19 mouse cellular contexts compared by ENCODE assay signal in the genomic region with DNA sequence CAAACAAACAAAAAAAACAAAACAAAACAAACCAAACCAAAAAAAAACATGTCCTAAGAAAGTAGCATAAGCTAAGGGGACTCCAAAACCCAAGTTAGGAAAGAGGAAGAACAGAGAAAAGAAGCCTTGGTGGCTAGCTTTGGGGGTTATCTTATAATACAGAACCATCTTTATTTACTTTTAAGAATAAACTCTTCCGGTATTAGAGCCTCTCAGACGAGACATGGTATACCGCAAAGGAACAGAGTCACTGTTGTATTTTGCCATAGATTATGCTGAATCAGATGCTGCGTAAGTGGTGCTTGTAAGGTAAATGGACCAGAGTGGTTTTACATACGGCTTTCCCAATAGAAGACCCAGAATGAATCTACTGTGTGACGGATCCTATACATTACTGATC.
"Had no signal": no experiment of that assay in that cellular context is flagged by ENCODE, and none has a peak within 500 bp of the region (broad histone marks: within the 10 kb centered on the region; RNA-seq: fewer than 3 reads in every experiment).

No protein-coding gene starts in this region.

- H3K4me1 ChIP-seq: liver, embryonic 13.5 days; midbrain, embryonic 10.5 days; neural tube, embryonic 12.5 days; neural tube, embryonic 15.5 days; stomach, embryonic 15.5 days had no signal

- H3K4me3 ChIP-seq: left cerebral cortex, adult 2 months; liver, embryonic 13.5 days; midbrain, embryonic 10.5 days; neural tube, embryonic 12.5 days; neural tube, embryonic 15.5 days; stomach, embryonic 15.5 days had no signal

- H3K9ac ChIP-seq: liver, embryonic 13.5 days; neural tube, embryonic 12.5 days; neural tube, embryonic 15.5 days; stomach, embryonic 15.5 days had no signal

- H3K27ac ChIP-seq: kidney, postnatal 0 days; left cerebral cortex, adult 2 months; liver, embryonic 13.5 days; midbrain, embryonic 10.5 days; neural tube, embryonic 12.5 days; neural tube, embryonic 15.5 days; stomach, embryonic 15.5 days had no signal

- H3K36me3 ChIP-seq: liver, embryonic 13.5 days; midbrain, embryonic 10.5 days; neural tube, embryonic 12.5 days; neural tube, embryonic 15.5 days; stomach, embryonic 15.5 days had no signal

- H3K9me3 ChIP-seq: liver, embryonic 13.5 days; megakaryocyte, embryonic 14.5 days; midbrain, embryonic 10.5 days; neural tube, embryonic 12.5 days; neural tube, embryonic 15.5 days; stomach, embryonic 15.5 days had no signal

- DNase-seq: kidney, adult 2 months; kidney, postnatal 36 days; layer of hippocampus, postnatal 36 days; liver, embryonic 13.5 days; lung, adult 2 months; lung, postnatal 14 days; lung, postnatal 4 days; midbrain, embryonic 14.5 days; right cerebral cortex, adult 18-20 months; right cerebral cortex, postnatal 14 days; right cerebral cortex, postnatal 4 days; thymus, postnatal 36 days had no signal

- H3K27me3 ChIP-seq: liver, embryonic 13.5 days; megakaryocyte, embryonic 14.5 days; neural tube, embryonic 12.5 days; neural tube, embryonic 15.5 days; stomach, embryonic 15.5 days had no signal
